Mouse (Mus musculus): ENCODE measurements around the gene Tnip1. TPM values are rescaled to one million over a fixed set of nuclear protein-coding genes. Genes with fewer than 3 reads are reported as not detected.

The Tnip1 gene
- polyA plus RNA-seq, 1 experiment from 2014 or later: 17.6 TPM

DNA sequence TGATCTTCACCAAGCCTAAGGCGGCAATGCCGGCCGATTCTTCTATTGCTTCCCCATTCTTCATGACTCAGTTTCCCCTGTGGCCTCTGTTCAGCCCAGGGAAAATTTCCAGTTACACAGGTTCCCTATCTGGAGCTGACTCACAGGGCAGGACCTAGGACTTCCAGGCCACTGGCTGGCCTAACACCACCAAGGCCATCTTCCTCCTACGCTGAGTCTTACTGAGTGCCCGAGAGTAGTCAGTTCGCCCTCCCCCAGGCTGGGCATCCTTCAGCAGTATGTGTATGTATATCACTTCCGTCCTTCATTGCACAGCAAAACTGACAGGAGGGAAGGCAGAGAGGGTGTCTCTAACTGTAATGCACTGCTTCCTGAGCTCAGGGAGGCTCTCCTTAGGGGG, 28.5 kb downstream of the Tnip1 start:
- ATAC-seq (no peak), DNase-seq (ENCODE audit: low spot score) (no peak)
- TF ChIP-seq CTCF (IDR thresholded peaks at IDR 0.05): no peak
- TF ChIP-seq EP300 (IDR thresholded peaks at IDR 0.05): no peak
- H3K4me3 ChIP-seq (ENCODE audit: low read depth, low read length): no peak overlapping the region
- no peak overlapping the region for H3K4me2 ChIP-seq (replicated peaks; ENCODE audit: low read depth, low read length)
- no peak overlapping the region for H3K9ac ChIP-seq (replicated peaks; ENCODE audit: low read depth)
- no peaks in the 10 kb centered on the region for H3K4me1 ChIP-seq (ENCODE audit: insufficient read depth, low read depth, low read length)
- 87% methylated on average over 7 of the region's 7 CpGs for WGBS
- peaks cover 14% of the 10 kb centered on the region for H3K36me3 ChIP-seq (ENCODE audit: insufficient read depth, low read length)
- H3K27me3 ChIP-seq (replicated peaks; ENCODE audit: insufficient read depth, low read length): no peaks in the 10 kb centered on the region
- H3K27ac ChIP-seq (ENCODE audit: low read length): no peak overlapping the region
- H3K9me3 ChIP-seq (ENCODE audit: low read length): no peaks in the 10 kb centered on the region

DNA sequence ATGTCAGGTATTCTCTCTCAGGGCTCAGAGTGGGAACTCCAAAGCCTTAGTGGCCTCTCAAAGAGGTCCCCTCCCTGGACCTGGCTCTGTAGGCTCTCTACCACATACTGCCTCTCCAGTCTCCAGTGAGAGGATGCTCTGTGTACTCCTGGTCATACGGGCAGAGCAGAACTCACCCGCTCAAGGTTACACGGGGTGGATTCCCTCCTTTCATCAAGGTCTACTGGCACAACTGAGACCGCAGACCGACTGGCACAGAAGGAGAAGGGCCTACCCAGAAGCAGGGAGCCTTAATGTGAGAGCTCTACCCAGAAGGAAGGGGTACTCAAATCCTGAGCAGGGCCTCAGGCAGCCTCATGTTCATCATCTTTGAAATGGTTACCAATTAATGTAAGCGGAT, 30.2 kb downstream of the Tnip1 start:
- H3K4me3 ChIP-seq (ENCODE audit: low read depth, low read length): no peak overlapping the region
- ATAC-seq: no peak
- H3K4me2 ChIP-seq (replicated peaks; ENCODE audit: low read depth, low read length): no peak overlapping the region
- H3K36me3 ChIP-seq (ENCODE audit: insufficient read depth, low read length): peaks cover 2% of the 10 kb centered on the region; the same call in 1 of the 2 replicates
- no peak for DNase-seq (ENCODE audit: low spot score)
- no peaks in the 10 kb centered on the region for H3K27me3 ChIP-seq (replicated peaks; ENCODE audit: insufficient read depth, low read length)
- no peak overlapping the region for H3K27ac ChIP-seq (ENCODE audit: low read length)
- 86% methylated on average over 6 of the region's 6 CpGs for WGBS
- no peaks in the 10 kb centered on the region for H3K9me3 ChIP-seq (ENCODE audit: low read length)
- H3K9ac ChIP-seq (replicated peaks; ENCODE audit: low read depth): no peak overlapping the region
- TF ChIP-seq EP300 (IDR thresholded peaks at IDR 0.05) (no peak), CTCF (IDR thresholded peaks at IDR 0.05) (no peak)
- no peaks in the 10 kb centered on the region for H3K4me1 ChIP-seq (ENCODE audit: insufficient read depth, low read depth, low read length)

GRCm38 (mm10) chr11:54931405-54932093, 31.2 kb downstream of the Tnip1 start:
- DNase-seq (ENCODE audit: low spot score) (peak; percentile 63), ATAC-seq (no peak)
- WGBS: 65% methylated on average over 5 of the region's 5 CpGs

GRCm38 (mm10) chr11:54930318-54930979, 32.3 kb downstream of the Tnip1 start:
- TF ChIP-seq EP300 (IDR thresholded peaks at IDR 0.05) (no peak), CTCF (IDR thresholded peaks at IDR 0.05) (peak; percentile 87)
- H3K4me2 ChIP-seq (replicated peaks; ENCODE audit: low read depth, low read length): no peak overlapping the region
- 60% methylated on average over 7 of the region's 7 CpGs for WGBS
- peak overlapping the region; percentile 51; the same call in 1 of the 2 replicates for H3K27ac ChIP-seq (ENCODE audit: low read length)
- H3K9me3 ChIP-seq (ENCODE audit: low read length): no peaks in the 10 kb centered on the region
- peaks cover 12% of the 10 kb centered on the region; the same call in 1 of the 2 replicates for H3K36me3 ChIP-seq (ENCODE audit: insufficient read depth, low read length)
- no peak overlapping the region for H3K4me3 ChIP-seq (ENCODE audit: low read depth, low read length)
- no peak overlapping the region for H3K9ac ChIP-seq (replicated peaks; ENCODE audit: low read depth)
- H3K27me3 ChIP-seq (replicated peaks; ENCODE audit: insufficient read depth, low read length): no peaks in the 10 kb centered on the region
- peak; percentile 77 for DNase-seq (ENCODE audit: low spot score)
- ATAC-seq: no peak
- no peaks in the 10 kb centered on the region for H3K4me1 ChIP-seq (ENCODE audit: insufficient read depth, low read depth, low read length)

More at GRCm38 (mm10) chr11:54931405-54932093, 31.2 kb downstream of the Tnip1 start:
- Histone ChIP-seq H3K9me3 (ENCODE audit: low read length) (no peaks in the 10 kb centered on the region), H3K4me2 (replicated peaks; ENCODE audit: low read depth, low read length) (no peak overlapping the region), H3K36me3 (ENCODE audit: insufficient read depth, low read length) (peaks cover 6% of the 10 kb centered on the region; the same call in 1 of the 2 replicates), H3K27ac (ENCODE audit: low read length) (no peak overlapping the region), H3K4me1 (ENCODE audit: insufficient read depth, low read depth, low read length) (no peaks in the 10 kb centered on the region), H3K4me3 (ENCODE audit: low read depth, low read length) (no peak overlapping the region), H3K27me3 (replicated peaks; ENCODE audit: insufficient read depth, low read length) (no peaks in the 10 kb centered on the region), H3K9ac (replicated peaks; ENCODE audit: low read depth) (no peak overlapping the region)
- peak; percentile 82 for TF ChIP-seq CTCF (IDR thresholded peaks at IDR 0.05)
- TF ChIP-seq EP300 (IDR thresholded peaks at IDR 0.05): no peak

- peak; percentile 77 for ATAC-seq
- 77% methylated on average over 8 of the region's 8 CpGs for WGBS
- Histone ChIP-seq H3K9ac (replicated peaks; ENCODE audit: low read depth) (no peak overlapping the region), H3K27ac (ENCODE audit: low read length) (peak overlapping the region; percentile 69), H3K9me3 (ENCODE audit: low read length) (no peaks in the 10 kb centered on the region), H3K4me3 (ENCODE audit: low read depth, low read length) (no peak overlapping the region), H3K27me3 (replicated peaks; ENCODE audit: insufficient read depth, low read length) (no peaks in the 10 kb centered on the region), H3K4me2 (replicated peaks; ENCODE audit: low read depth, low read length) (no peak overlapping the region; the same call in 1 of the 2 replicates), H3K4me1 (ENCODE audit: insufficient read depth, low read depth, low read length) (no peaks in the 10 kb centered on the region), H3K36me3 (ENCODE audit: insufficient read depth, low read length) (peaks cover 12% of the 10 kb centered on the region; the same call in 1 of the 2 replicates)
- TF ChIP-seq EP300 (IDR thresholded peaks at IDR 0.05) (no peak), CTCF (IDR thresholded peaks at IDR 0.05) (no peak)
- peak; percentile 60 for DNase-seq (ENCODE audit: low spot score)
Measured at GRCm38 (mm10) chr11:54929744-54930143, 33.0 kb downstream of the Tnip1 start.

DNA sequence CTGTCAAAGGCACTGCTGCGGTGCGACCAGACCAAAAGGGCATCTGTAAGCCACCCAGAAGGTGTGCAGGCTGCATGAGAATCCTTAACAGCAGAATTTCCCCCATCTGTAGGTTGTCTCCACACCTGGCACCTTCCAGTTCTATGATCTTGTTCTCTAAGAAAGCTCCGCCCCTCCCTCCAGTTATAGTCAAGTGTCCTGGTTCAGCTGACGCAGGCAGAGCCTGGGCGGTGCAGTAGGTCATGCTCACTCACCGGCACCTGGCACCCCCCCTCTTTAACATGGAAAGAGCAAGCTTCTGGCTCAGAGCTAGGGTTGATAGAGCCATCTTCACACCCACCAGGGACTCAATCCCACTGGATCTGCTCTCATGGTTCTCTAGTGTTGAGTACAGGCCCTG, 33.4 kb downstream of the Tnip1 start:
- Histone ChIP-seq H3K9me3 (ENCODE audit: low read length) (no peaks in the 10 kb centered on the region), H3K27ac (ENCODE audit: low read length) (peak overlapping the region; percentile 69), H3K27me3 (replicated peaks; ENCODE audit: insufficient read depth, low read length) (no peaks in the 10 kb centered on the region), H3K4me3 (ENCODE audit: low read depth, low read length) (no peak overlapping the region), H3K4me1 (ENCODE audit: insufficient read depth, low read depth, low read length) (no peaks in the 10 kb centered on the region), H3K9ac (replicated peaks; ENCODE audit: low read depth) (no peak overlapping the region), H3K4me2 (replicated peaks; ENCODE audit: low read depth, low read length) (no peak overlapping the region; the same call in 1 of the 2 replicates), H3K36me3 (ENCODE audit: insufficient read depth, low read length) (peaks cover 16% of the 10 kb centered on the region; the same call in 1 of the 2 replicates)
- 77% methylated on average over 6 of the region's 6 CpGs for WGBS
- TF ChIP-seq EP300 (IDR thresholded peaks at IDR 0.05): no peak
- no peak for TF ChIP-seq CTCF (IDR thresholded peaks at IDR 0.05)
- peak; percentile 71 for DNase-seq (ENCODE audit: low spot score)
- peak; percentile 71 for ATAC-seq

Measured in lung, postnatal 0 days (tissue).